Mouse (Mus musculus) MEL (cell line): ENCODE results near the gene Tnfsf11. TPM values are rescaled to one million over a fixed set of nuclear protein-coding genes. Genes with fewer than 3 reads are reported as not detected.
A peak's percentile ranks its signal among the peaks of the same experiment; 100 is the strongest.

Source experiments
- DNase-seq: peaks from one replicate; pipeline ENCODE4 v3.0.0; 2011; ENCODE audit warnings: low read depth, low spot score
- H3K27ac ChIP-seq: 2 replicates; pipeline ENCODE4 v1.5.1; 2012; ENCODE audit warnings: low read depth, mild to moderate bottlenecking, control low read depth, low read length, moderate library complexity; ENCODE audit not compliant: control insufficient read depth
- H3K27me3 ChIP-seq, 2 experiments: fragments of 150-350 bp in 1 of 2; sonication (generic) in 1 of 2; 2 replicates each; pipeline ENCODE4 v1.6.1; 2012; ENCODE audit warnings: low read length in 2 of 2, mild to moderate bottlenecking in 2 of 2, improper control_type of control experiment in 1 of 2, moderate library complexity in 1 of 2; ENCODE audit not compliant: insufficient read depth in 2 of 2, control insufficient read depth in 1 of 2
- H3K36me3 ChIP-seq, 2 experiments: 2 replicates each; pipeline ENCODE4 v1.6.1; 2012 to 2014; ENCODE audit warnings: low read length in 2 of 2, improper control_type of control experiment in 1 of 2, inconsistent platforms in 1 of 2, mild to moderate bottlenecking in 1 of 2; ENCODE audit not compliant: insufficient read depth in 2 of 2, control insufficient read depth in 1 of 2
- H3K4me1 ChIP-seq, 2 experiments: fragments of 150-350 bp in 1 of 2; sonication (generic) in 1 of 2; 2 replicates each; pipeline ENCODE4 v1.6.1; 2012; ENCODE audit warnings: low read length in 2 of 2, improper control_type of control experiment in 1 of 2, mild to moderate bottlenecking in 1 of 2; ENCODE audit not compliant: insufficient read depth in 2 of 2, control insufficient read depth in 1 of 2
- H3K4me3 ChIP-seq, 2 experiments: fragments of 150-350 bp in 1 of 2; sonication (generic) in 1 of 2; 2 replicates each; pipeline ENCODE4 v1.5.1; 2012; ENCODE audit warnings: low read depth in 2 of 2, low read length in 2 of 2, mild to moderate bottlenecking in 2 of 2, moderate library complexity in 2 of 2, control low read depth in 1 of 2, improper control_type of control experiment in 1 of 2; ENCODE audit not compliant: control insufficient read depth in 1 of 2, insufficient read depth in 1 of 2
- H3K79me2 ChIP-seq: 2 replicates; pipeline ENCODE4 v1.6.1; 2012; ENCODE audit warnings: mild to moderate bottlenecking, low read length, moderate library complexity; ENCODE audit not compliant: control insufficient read depth, poor library complexity, insufficient read depth
- H3K9ac ChIP-seq: 2 replicates; pipeline ENCODE4 v1.6.1; 2012; ENCODE audit warnings: low read depth, mild to moderate bottlenecking, control low read depth, low read length, moderate library complexity; ENCODE audit not compliant: control insufficient read depth, poor library complexity, severe bottlenecking
- H3K9me3 ChIP-seq: fragments of 150-350 bp; sonication (generic); replicated peaks from 2 replicates; pipeline ENCODE4 v1.6.1; 2012; ENCODE audit warnings: mild to moderate bottlenecking, low read length, improper control_type of control experiment, moderate library complexity; ENCODE audit not compliant: insufficient read depth
- CHD1 ChIP-seq: IDR thresholded peaks from 2 replicates; pipeline ENCODE4 v1.6.1; 2012; ENCODE audit warnings: low read depth, mild to moderate bottlenecking, inconsistent platforms, low read length, improper control_type of control experiment
- CTCF ChIP-seq, 3 experiments: IDR thresholded peaks in 2 of 3; conservative IDR thresholded peaks in 1 of 3; 2 replicates each; pipeline ENCODE4 v1.5.1; 2011 to 2012; ENCODE audit warnings: low read length in 3 of 3, low read depth in 2 of 3, mild to moderate bottlenecking in 2 of 3, improper control_type of control experiment in 1 of 3, inconsistent platforms in 1 of 3, mixed read lengths in 1 of 3, moderate library complexity in 1 of 3; ENCODE audit not compliant: control insufficient read depth in 1 of 3, insufficient read depth in 1 of 3, poor library complexity in 1 of 3, severe bottlenecking in 1 of 3
- ELF1 ChIP-seq: IDR thresholded peaks from 2 replicates; pipeline ENCODE4 v1.6.1; 2014; ENCODE audit warnings: low read depth, mild to moderate bottlenecking, inconsistent platforms, low read length, improper control_type of control experiment, moderate library complexity
- EP300 ChIP-seq, 2 experiments: IDR thresholded peaks; 2 replicates each; pipeline ENCODE4 v1.6.1; 2011; ENCODE audit warnings: improper control_type of control experiment in 2 of 2, low read length in 2 of 2, low read depth in 1 of 2, mild to moderate bottlenecking in 1 of 2
- ETS1 ChIP-seq: IDR thresholded peaks from 2 replicates; pipeline ENCODE4 v1.6.1; 2012; ENCODE audit warnings: low read depth, mild to moderate bottlenecking, inconsistent platforms, low read length, improper control_type of control experiment, moderate library complexity
- JUND ChIP-seq: IDR thresholded peaks from 2 replicates; pipeline ENCODE4 v1.6.1; 2011; ENCODE audit warnings: low read depth, mild to moderate bottlenecking, improper control_type of control experiment, low read length
- KAT2A ChIP-seq: conservative IDR thresholded peaks from 2 replicates; pipeline ENCODE4 v1.6.1; 2012; ENCODE audit warnings: low read depth, low read length, improper control_type of control experiment, inconsistent platforms
- MAX ChIP-seq: IDR thresholded peaks from 2 replicates; pipeline ENCODE4 v1.6.1; 2011; ENCODE audit warnings: low read length, improper control_type of control experiment
- MAZ ChIP-seq: IDR thresholded peaks from 2 replicates; pipeline ENCODE4 v1.6.1; 2012; ENCODE audit warnings: low read depth, mild to moderate bottlenecking, inconsistent platforms, low read length, improper control_type of control experiment
- MXI1 ChIP-seq: IDR thresholded peaks from 2 replicates; pipeline ENCODE4 v1.6.1; 2011; ENCODE audit warnings: mild to moderate bottlenecking, low read depth, low read length, improper control_type of control experiment
- NELFE ChIP-seq: IDR thresholded peaks from 2 replicates; pipeline ENCODE4 v1.6.1; 2011; ENCODE audit warnings: low read depth, low read length, improper control_type of control experiment
- POLR2A ChIP-seq, 2 experiments: IDR thresholded peaks; 2 replicates each; pipeline ENCODE4 v1.6.1; 2011 to 2012; ENCODE audit warnings: low read length in 2 of 2, mild to moderate bottlenecking in 2 of 2, control low read depth in 1 of 2, improper control_type of control experiment in 1 of 2, low read depth in 1 of 2, moderate library complexity in 1 of 2; ENCODE audit not compliant: control insufficient read depth in 1 of 2, insufficient read depth in 1 of 2, poor library complexity in 1 of 2
- POLR2AphosphoS2 ChIP-seq: IDR thresholded peaks from 2 replicates; pipeline ENCODE4 v1.6.1; 2011; ENCODE audit warnings: low read length, improper control_type of control experiment
- RAD21 ChIP-seq: IDR thresholded peaks from 2 replicates; pipeline ENCODE4 v1.6.1; 2011; ENCODE audit warnings: mild to moderate bottlenecking, low read depth, low read length, improper control_type of control experiment
- RCOR1 ChIP-seq: IDR thresholded peaks from 2 replicates; pipeline ENCODE4 v1.6.1; 2012; ENCODE audit warnings: low read depth, mild to moderate bottlenecking, inconsistent platforms, low read length, improper control_type of control experiment
- SIN3A ChIP-seq: IDR thresholded peaks from 2 replicates; pipeline ENCODE4 v1.6.1; 2012; ENCODE audit warnings: low read length, improper control_type of control experiment, inconsistent platforms
- SMC3 ChIP-seq: IDR thresholded peaks from 2 replicates; pipeline ENCODE4 v1.6.1; 2011; ENCODE audit warnings: low read depth, low read length, improper control_type of control experiment
- TBP ChIP-seq: IDR thresholded peaks from 2 replicates; pipeline ENCODE4 v1.8.0; 2011; ENCODE audit warnings: low read depth, low read length, improper control_type of control experiment
- TCF12 ChIP-seq: IDR thresholded peaks from 2 replicates; pipeline ENCODE4 v1.6.1; 2014; ENCODE audit warnings: low read depth, mild to moderate bottlenecking, inconsistent platforms, low read length, improper control_type of control experiment, moderate library complexity
- UBTF ChIP-seq: IDR thresholded peaks from 2 replicates; pipeline ENCODE4 v1.6.1; 2012; ENCODE audit warnings: low read depth, mild to moderate bottlenecking, inconsistent platforms, low read length, improper control_type of control experiment, moderate library complexity, borderline replicate concordance; ENCODE audit not compliant: insufficient read depth
- USF2 ChIP-seq, 2 experiments: IDR thresholded peaks; 2 replicates each; pipeline ENCODE4 v1.6.1; 2011 to 2012; ENCODE audit warnings: improper control_type of control experiment in 2 of 2, low read length in 2 of 2, borderline replicate concordance in 1 of 2, inconsistent platforms in 1 of 2, low read depth in 1 of 2, mild to moderate bottlenecking in 1 of 2; ENCODE audit not compliant: insufficient read depth in 1 of 2
- ZC3H11A ChIP-seq: IDR thresholded peaks from 2 replicates; pipeline ENCODE4 v1.6.1; 2012; ENCODE audit warnings: low read depth, mild to moderate bottlenecking, inconsistent platforms, low read length, improper control_type of control experiment
- ZNF384 ChIP-seq: IDR thresholded peaks from 2 replicates; pipeline ENCODE4 v1.6.1; 2012; ENCODE audit warnings: low read depth, mild to moderate bottlenecking, inconsistent platforms, low read length, improper control_type of control experiment
- polyA plus RNA-seq, 2 experiments: library from polyadenylated mRNA; stranded (reverse) in 1 of 2; unstranded in 1 of 2; fragments of >175 nt in 1 of 2; fragments of >200 nt in 1 of 2; gene quantifications; 2 replicates each; pipeline versions ENCODE4 v1.2.1 to v1.2.4; 2012; ENCODE audit warnings: low replicate concordance in 2 of 2, low read depth in 1 of 2; ENCODE audit not compliant: insufficient read length in 2 of 2, insufficient read depth in 1 of 2, missing spikeins in 1 of 2
- total RNA-seq: library from RNA; depleted of rRNA; stranded (reverse); fragments of 300-350 nt; gene quantifications from 2 replicates; pipeline ENCODE4 v1.2.3, GENCODE M21; 2012

The Tnfsf11 gene
- total and polyA plus RNA-seq, 3 experiments, result not detected

DNA sequence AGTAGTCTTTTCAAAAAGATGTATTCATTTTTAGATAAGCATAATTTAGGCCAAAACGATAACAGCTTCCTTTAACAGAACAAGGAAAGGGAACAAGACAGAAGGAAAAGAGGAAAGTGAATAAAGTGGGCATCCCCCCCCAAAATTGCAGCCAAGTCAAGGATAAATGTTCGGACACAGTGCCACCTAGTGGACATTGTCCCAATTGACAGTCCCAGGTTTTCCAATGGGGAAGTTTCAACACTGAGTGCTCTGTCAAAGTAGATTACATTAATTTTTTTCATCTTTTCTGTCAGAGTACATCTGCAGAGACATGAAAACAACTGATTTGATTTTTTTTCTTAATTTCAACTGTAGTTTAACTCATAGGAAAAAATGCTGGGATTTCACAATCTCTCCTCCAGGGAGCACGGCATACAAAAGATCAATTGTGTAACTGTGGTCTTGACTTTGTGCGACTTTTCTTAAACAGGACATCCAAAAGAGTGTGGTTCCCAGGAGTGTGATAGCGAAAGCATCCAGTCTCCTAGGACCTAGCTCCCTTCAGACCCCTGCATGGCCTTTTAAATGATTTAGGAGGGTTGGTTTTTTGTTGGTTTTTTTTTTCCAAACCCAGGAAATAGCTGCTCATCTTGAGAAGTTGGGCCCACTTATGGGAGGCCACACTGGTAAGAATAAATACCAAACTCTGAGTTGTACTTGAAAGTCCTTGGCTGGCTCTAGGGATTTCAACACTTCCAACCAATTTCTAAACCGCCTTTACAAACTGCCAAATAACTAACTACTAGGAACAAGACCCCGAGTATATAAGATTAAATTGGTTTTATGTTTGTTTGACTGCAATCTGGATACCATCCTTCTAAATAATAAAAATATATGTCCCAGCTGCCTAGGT is 19.7 kb downstream of the Tnfsf11 start:
- Histone ChIP-seq H3K79me2 (no peaks in the 10 kb centered on the region), H3K9ac (no peak overlapping the region), H3K9me3 (no peaks in the 10 kb centered on the region), H3K4me1 (no peaks in the 10 kb centered on the region), H3K36me3 (no peaks in the 10 kb centered on the region), H3K27me3 (no peaks in the 10 kb centered on the region), H3K27ac (no peak overlapping the region), H3K4me3 (no peak overlapping the region)
- DNase-seq, result peak; percentile 36
- TF ChIP-seq ELF1 (no peak), SMC3 (peak; percentile 68), TCF12 (no peak), NELFE (no peak), MXI1 (no peak), ETS1 (no peak), POLR2A (IDR thresholded peaks at IDR 0.05; ENCODE audit: control insufficient read depth in 1 of 2, insufficient read depth in 1 of 2, low read depth in 1 of 2, low read length in 2 of 2, poor library complexity in 1 of 2) (no peak), ZNF384 (no peak), MAZ (no peak), RAD21 (peak; percentile 60), EP300 (IDR thresholded peaks at IDR 0.05; ENCODE audit: low read depth in 1 of 2, low read length in 2 of 2) (no peak), UBTF (no peak), JUND (no peak), KAT2A (no peak), POLR2AphosphoS2 (no peak), CHD1 (no peak), TBP (no peak), SIN3A (no peak), USF2 (IDR thresholded peaks at IDR 0.05; ENCODE audit: borderline replicate concordance in 1 of 2, insufficient read depth in 1 of 2, low read depth in 1 of 2, low read length in 2 of 2) (no peak), MAX (no peak), CTCF (IDR thresholded peaks at IDR 0.05 in 2 of 3, conservative IDR thresholded peaks at IDR 0.05 in 1 of 3; ENCODE audit: control insufficient read depth in 1 of 3, insufficient read depth in 1 of 3, low read depth in 2 of 3, low read length in 3 of 3, poor library complexity in 1 of 3, severe bottlenecking in 1 of 3) (peak; percentile 55 to 70 (median 66)), RCOR1 (no peak), ZC3H11A (0 out of 2 replicates have a peak, but pooled peaks have one; percentile 5)
